Mouse (Mus musculus): ENCODE measurements around the gene Klre1.

DNA sequence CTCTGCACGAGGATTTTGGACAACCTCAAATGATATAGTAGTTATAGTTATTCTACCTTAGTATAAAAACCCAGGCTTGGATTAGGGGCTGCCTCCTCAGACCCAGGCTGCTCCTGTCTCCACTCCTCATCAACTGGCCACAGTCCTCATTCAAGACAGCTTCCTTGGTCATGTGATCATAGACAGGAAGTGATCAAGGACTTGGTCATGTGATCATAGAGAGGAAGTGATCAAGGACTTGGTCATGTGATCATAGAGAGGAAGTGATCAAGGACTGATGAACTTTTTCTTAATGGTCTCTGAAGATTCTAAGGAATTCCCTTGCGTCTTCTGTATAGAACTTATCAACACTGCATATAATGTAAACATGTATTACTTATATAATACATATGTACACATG, 30.4 kb upstream of the Klre1 start:
- TF ChIP-seq GATA1 (IDR thresholded peaks at IDR 0.05; ENCODE audit: borderline replicate concordance, low read length) (no peak), FLI1 (IDR thresholded peaks at IDR 0.05; ENCODE audit: low read length) (no peak)
